Mouse (Mus musculus) heart, embryonic 13.5 days (tissue): ENCODE data around the gene Cask. TPM values are rescaled to one million over a fixed set of nuclear protein-coding genes. Genes with fewer than 3 reads are reported as not detected.

Experiments used
- ATAC-seq: fragments of 200-750 bp; cut with Nextera tagmentation; 2 replicates; pipeline ENCODE4 v1.8.0; 2017; ENCODE audit warnings: moderate TSS enrichment; ENCODE audit not compliant: insufficient number of reproducible peaks, low FRiP score, low TSS enrichment; ENCODE audit errors: extremely low read depth
- H3K27ac ChIP-seq: fragments of 300-500 bp; sonication (generic); replicated peaks from 2 replicates; pipeline ENCODE4 v1.5.1; 2015; ENCODE audit warnings: moderate library complexity, mild to moderate bottlenecking, inconsistent platforms
- H3K27me3 ChIP-seq: fragments of 300-500 bp; sonication (generic); replicated peaks from 2 replicates; pipeline ENCODE4 v1.6.1; 2015; ENCODE audit warnings: mild to moderate bottlenecking, inconsistent platforms
- H3K36me3 ChIP-seq: fragments of 300-500 bp; sonication (generic); 2 replicates; pipeline ENCODE4 v1.6.1; 2015; ENCODE audit warnings: mild to moderate bottlenecking, inconsistent platforms
- H3K4me1 ChIP-seq: fragments of 300-500 bp; sonication (generic); 2 replicates; pipeline ENCODE4 v1.6.1; 2015; ENCODE audit warnings: inconsistent platforms
- H3K4me2 ChIP-seq: fragments of 300-500 bp; sonication (generic); 2 replicates; pipeline ENCODE4 v1.6.1; 2015; ENCODE audit warnings: inconsistent platforms, mild to moderate bottlenecking, moderate library complexity
- H3K4me3 ChIP-seq: fragments of 300-500 bp; sonication (generic); 2 replicates; pipeline ENCODE4 v1.5.1; 2015; ENCODE audit warnings: moderate library complexity, mild to moderate bottlenecking, inconsistent platforms
- H3K9ac ChIP-seq: fragments of 300-500 bp; sonication (generic); 2 replicates; pipeline ENCODE4 v1.6.1; 2015; ENCODE audit warnings: inconsistent platforms, mild to moderate bottlenecking, moderate library complexity
- H3K9me3 ChIP-seq: fragments of 300-500 bp; sonication (generic); 2 replicates; pipeline ENCODE4 v1.6.1; 2016; ENCODE audit warnings: inconsistent platforms
- WGBS: fragments of 180-500 bp; shearing (Covaris S2); methylation state at CpG from one replicate; pipeline ENCODE4 v1.1.7; 2015; ENCODE audit warnings: mixed read lengths; 5-methylcytosine and 5-hydroxymethylcytosine counted together
- polyA plus RNA-seq: library from polyadenylated mRNA; unstranded; fragments of >200 nt; fragmentation: Nextera tagmentation; extraction: Ambion mirVana; gene quantifications from 2 replicates; pipeline ENCODE4 v1.2.1, GENCODE M21; 2015

Gene Cask
- polyA plus RNA-seq, 1 experiment from 2014 or later = 6.1 TPM

DNA sequence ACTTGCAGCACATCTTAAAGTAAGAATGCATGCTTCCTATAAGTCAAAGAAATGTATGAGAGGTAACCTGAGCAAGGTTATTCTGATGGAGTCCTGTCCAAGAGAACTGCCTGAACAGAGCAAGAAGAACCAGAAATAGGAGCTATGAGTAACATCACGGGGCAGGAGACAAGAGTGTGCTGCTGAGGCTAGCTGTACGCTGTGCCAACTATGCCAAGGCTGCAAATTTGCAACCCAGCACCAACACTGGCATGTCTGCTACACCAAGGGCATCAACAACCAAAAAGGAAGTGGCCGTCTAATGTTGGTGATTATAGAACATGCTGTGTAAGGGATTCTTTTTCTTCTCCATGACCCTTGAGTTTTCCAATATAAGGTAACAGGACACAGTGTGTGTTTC is 276.3 kb downstream of the Cask start:
- WGBS = 75% methylated on average over 3 of the region's 3 CpGs
- Histone ChIP-seq H3K4me3 (no peak overlapping the region), H3K9me3 (no peaks in the 10 kb centered on the region), H3K36me3 (peaks cover 4% of the 10 kb centered on the region; the same call in 1 of the 2 replicates), H3K27ac (no peak overlapping the region), H3K9ac (no peak overlapping the region), H3K4me2 (no peak overlapping the region), H3K27me3 (no peaks in the 10 kb centered on the region), H3K4me1 (no peaks in the 10 kb centered on the region)
- no peak for ATAC-seq

DNA sequence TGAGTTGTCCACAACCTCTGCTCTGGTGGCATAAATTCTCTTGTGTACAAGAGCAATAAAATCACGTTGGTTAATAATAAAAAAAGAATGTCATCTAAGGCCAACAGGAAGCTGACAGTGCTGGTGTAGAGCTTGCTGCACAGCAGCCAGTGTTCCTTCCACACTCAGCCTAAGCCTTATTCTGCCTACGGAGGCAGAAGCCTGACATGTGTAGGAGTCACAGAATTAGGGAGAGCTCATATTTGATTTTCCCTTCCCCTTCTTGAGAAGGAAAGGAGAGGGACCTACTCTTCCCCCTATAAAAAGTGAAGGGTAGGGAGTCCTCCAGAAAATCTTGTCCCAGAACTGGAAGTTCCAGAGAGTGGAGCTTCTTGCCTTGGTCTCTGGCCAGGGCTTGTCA is 276.9 kb downstream of the Cask start:
- no peak for ATAC-seq
- Histone ChIP-seq H3K27me3 (peaks cover under 1% of the 10 kb centered on the region; the same call in 1 of the 2 replicates), H3K9ac (no peak overlapping the region), H3K4me1 (no peaks in the 10 kb centered on the region), H3K9me3 (no peaks in the 10 kb centered on the region), H3K4me2 (no peak overlapping the region), H3K36me3 (peaks cover 4% of the 10 kb centered on the region; the same call in 1 of the 2 replicates), H3K27ac (no peak overlapping the region), H3K4me3 (no peak overlapping the region)
- 61% methylated on average over 2 of the region's 2 CpGs for WGBS

DNA sequence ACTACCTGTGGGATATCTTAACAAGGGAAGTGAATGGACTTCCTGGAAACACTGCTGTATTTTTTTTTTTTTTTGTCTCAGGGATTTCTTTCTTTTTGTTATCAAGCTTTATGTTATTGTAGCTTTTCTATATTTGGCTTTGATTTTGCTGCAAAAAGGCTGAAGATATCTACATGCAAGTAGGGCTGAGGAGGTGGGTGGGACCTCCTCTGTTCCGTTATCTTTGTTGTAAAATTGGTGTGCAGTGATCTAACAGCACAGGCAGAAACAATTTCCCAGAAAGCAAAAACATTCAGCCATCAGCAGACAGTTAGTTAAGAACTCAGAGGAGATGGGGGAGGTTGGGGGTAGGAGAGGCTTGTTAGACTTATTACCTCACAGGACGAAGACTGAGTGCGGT is 296.7 kb downstream of the Cask start:
- no peak overlapping the region for H3K4me2 ChIP-seq
- no peak for ATAC-seq
- 56% methylated on average over 3 of the region's 3 CpGs for WGBS
- no peaks in the 10 kb centered on the region for H3K4me1 ChIP-seq
- no peak overlapping the region for H3K4me3 ChIP-seq
- H3K9ac ChIP-seq = no peak overlapping the region
- H3K9me3 ChIP-seq = no peaks in the 10 kb centered on the region
- peaks cover 5% of the 10 kb centered on the region; the same call in 1 of the 2 replicates for H3K27me3 ChIP-seq
- H3K36me3 ChIP-seq = no peaks in the 10 kb centered on the region
- 0 out of 2 replicates have a peak overlapping the region, but pooled peaks have one; percentile 8 for H3K27ac ChIP-seq

DNA sequence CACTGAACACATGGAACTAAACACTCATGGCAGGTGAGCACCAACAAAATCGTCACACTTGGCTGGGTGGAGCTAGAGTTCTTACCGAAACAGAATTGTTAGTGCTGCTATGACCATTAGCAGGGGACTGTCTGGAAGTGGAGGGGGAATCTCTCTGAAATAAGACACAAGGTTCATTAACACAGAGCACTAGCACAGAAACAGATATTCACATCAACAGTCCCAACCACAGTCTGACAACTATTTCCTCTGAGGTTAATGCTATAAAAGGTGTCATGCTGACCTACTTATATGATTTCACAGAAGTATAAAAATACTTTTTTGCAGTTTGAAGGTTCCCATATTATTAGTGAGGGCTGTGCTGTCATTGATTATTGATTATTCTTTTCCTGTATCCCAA is 298.9 kb downstream of the Cask start:
- Histone ChIP-seq H3K9me3 (no peaks in the 10 kb centered on the region), H3K4me1 (no peaks in the 10 kb centered on the region), H3K4me2 (no peak overlapping the region), H3K27me3 (peaks cover 16% of the 10 kb centered on the region; the same call in 1 of the 2 replicates), H3K4me3 (no peak overlapping the region), H3K9ac (no peak overlapping the region), H3K27ac (no peak overlapping the region), H3K36me3 (no peaks in the 10 kb centered on the region)
- no peak for ATAC-seq
- 57% methylated on average over 2 of the region's 2 CpGs for WGBS

DNA sequence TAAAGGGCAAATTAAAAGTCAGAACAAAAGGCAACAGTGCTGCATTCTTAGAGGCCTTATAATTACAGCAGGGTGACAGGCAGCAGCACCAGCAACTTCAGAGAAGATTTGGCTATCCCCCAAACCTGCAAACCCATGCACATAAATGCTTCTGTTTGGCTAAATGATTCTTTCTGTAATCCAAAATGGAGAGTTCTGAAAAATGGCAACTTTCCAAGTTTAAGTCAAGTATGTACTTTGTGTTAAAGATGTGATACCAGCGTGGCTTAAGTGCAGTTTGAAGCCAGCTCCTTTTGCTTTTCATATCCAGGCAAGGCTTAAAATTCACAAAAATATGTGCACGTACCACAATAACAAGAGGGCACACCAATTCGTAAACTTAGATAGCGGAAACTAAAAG is 299.6 kb downstream of the Cask start:
- no peak overlapping the region for H3K27ac ChIP-seq
- ATAC-seq = no peak
- no peak overlapping the region for H3K4me3 ChIP-seq
- H3K9ac ChIP-seq = no peak overlapping the region
- H3K9me3 ChIP-seq = no peaks in the 10 kb centered on the region
- no peaks in the 10 kb centered on the region for H3K4me1 ChIP-seq
- 73% methylated on average over 4 of the region's 4 CpGs for WGBS
- peaks cover 23% of the 10 kb centered on the region for H3K27me3 ChIP-seq
- H3K36me3 ChIP-seq = no peaks in the 10 kb centered on the region
- no peak overlapping the region for H3K4me2 ChIP-seq

DNA sequence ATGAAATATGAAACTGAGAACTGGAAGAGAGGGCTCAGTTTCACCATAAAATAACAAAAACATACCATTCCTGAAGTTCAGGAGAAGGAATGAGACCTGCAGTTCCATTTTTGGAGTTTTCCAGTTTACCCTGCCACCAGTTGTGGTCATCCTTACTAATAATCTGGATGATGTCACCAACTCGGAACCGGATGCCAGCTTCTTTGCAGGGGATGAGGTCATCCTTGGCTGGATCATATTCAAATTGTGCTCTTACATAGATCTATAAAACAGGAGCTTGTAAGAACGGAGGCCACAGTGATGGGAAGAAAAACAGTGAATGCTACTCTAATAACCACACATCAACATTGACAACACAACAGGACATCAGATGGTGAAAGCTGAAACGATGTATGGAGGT is 302.1 kb downstream of the Cask start:
- Histone ChIP-seq H3K4me1 (no peaks in the 10 kb centered on the region), H3K9me3 (no peaks in the 10 kb centered on the region), H3K9ac (no peak overlapping the region), H3K27me3 (peaks cover 26% of the 10 kb centered on the region), H3K36me3 (peaks cover 1% of the 10 kb centered on the region; the same call in 1 of the 2 replicates), H3K4me3 (no peak overlapping the region), H3K4me2 (no peak overlapping the region), H3K27ac (no peak overlapping the region)
- WGBS = 61% methylated on average over 4 of the region's 4 CpGs
- ATAC-seq = no peak

DNA sequence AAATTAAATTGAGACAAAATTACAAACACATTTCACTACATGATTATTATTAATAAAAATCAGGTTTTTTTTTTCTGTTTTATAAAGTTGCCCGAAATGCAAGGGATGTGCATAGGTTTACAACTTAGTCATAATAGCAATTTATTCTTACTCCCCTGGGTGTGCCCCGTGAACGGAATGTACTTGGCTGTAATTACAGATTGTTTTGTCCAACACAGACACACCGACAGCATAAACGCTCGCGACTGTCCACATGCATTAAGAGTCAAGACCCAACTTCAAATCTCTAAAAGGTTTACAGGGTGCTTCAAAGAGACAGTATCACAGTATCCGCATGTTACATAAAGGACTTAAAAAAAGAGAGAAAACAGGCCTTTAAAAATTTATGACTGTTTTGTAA is 329.9 kb downstream of the Cask start:
- no peak overlapping the region for H3K4me3 ChIP-seq
- H3K27ac ChIP-seq = no peak overlapping the region
- peaks cover 8% of the 10 kb centered on the region; the same call in 1 of the 2 replicates for H3K36me3 ChIP-seq
- no peak overlapping the region for H3K4me2 ChIP-seq
- ATAC-seq = no peak
- H3K4me1 ChIP-seq = peaks cover 16% of the 10 kb centered on the region
- no peaks in the 10 kb centered on the region for H3K9me3 ChIP-seq
- no peak overlapping the region for H3K9ac ChIP-seq
- peaks cover 68% of the 10 kb centered on the region for H3K27me3 ChIP-seq
- 88% methylated on average over 8 of the region's 8 CpGs for WGBS

DNA sequence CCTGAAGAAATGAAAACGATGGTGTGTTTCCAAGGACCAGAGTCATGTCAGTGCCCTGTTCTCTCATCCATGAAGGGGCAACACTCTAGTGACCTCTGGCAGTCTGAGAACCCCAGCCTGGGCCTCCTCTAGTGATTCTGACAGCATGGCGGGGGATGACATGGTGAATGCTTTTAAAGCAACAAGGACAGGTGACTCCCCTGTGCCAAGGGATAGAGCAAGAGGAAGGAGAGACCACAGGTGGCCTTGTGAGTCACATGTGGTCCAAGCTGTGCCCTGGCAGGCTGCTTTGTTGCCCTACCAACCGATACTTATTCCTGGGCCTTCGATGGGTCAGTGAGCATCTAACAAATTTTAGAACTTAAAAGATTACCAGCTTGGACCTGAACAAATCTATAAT is 330.6 kb downstream of the Cask start:
- ATAC-seq = no peak
- peaks cover 16% of the 10 kb centered on the region for H3K4me1 ChIP-seq

DNA sequence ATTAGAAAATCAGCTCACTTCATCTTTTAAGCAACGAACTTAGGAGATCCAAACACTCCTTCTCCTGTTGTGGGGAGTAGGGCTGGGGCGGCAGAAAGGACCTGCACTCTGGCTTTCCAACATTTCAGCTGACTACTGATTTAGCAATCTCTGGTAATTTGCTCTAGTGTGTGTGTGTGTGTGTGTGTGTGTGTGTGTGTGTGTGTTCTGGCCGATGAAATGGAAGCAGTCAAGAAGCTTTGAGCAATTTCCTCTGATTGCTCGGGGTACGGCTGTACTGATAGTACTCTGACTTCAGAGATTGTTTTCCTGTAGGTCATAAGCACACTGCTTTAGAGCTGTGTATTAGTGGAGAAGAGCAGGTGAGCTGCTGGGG is 331.8 kb downstream of the Cask start:
- Histone ChIP-seq H3K9me3 (no peaks in the 10 kb centered on the region), H3K27ac (0 out of 2 replicates have a peak overlapping the region, but pooled peaks have one; percentile 32), H3K4me1 (peaks cover 16% of the 10 kb centered on the region), H3K36me3 (0 out of 2 replicates have a peak, but pooled peaks cover 4% of the 10 kb centered on the region), H3K4me2 (no peak overlapping the region), H3K9ac (no peak overlapping the region), H3K27me3 (peaks cover 68% of the 10 kb centered on the region), H3K4me3 (no peak overlapping the region)
- WGBS = 18% methylated on average over 5 of the region's 5 CpGs
- ATAC-seq = no peak

More for the DNA sequence above, 330.6 kb downstream of the Cask start:
- WGBS = 78% methylated on average over 4 of the region's 4 CpGs
- H3K27ac ChIP-seq = no peak overlapping the region
- no peak overlapping the region for H3K4me2 ChIP-seq
- H3K9ac ChIP-seq = no peak overlapping the region
- H3K9me3 ChIP-seq = no peaks in the 10 kb centered on the region
- H3K36me3 ChIP-seq = peaks cover 4% of the 10 kb centered on the region; the same call in 1 of the 2 replicates
- H3K4me3 ChIP-seq = no peak overlapping the region
- H3K27me3 ChIP-seq = peaks cover 67% of the 10 kb centered on the region

DNA sequence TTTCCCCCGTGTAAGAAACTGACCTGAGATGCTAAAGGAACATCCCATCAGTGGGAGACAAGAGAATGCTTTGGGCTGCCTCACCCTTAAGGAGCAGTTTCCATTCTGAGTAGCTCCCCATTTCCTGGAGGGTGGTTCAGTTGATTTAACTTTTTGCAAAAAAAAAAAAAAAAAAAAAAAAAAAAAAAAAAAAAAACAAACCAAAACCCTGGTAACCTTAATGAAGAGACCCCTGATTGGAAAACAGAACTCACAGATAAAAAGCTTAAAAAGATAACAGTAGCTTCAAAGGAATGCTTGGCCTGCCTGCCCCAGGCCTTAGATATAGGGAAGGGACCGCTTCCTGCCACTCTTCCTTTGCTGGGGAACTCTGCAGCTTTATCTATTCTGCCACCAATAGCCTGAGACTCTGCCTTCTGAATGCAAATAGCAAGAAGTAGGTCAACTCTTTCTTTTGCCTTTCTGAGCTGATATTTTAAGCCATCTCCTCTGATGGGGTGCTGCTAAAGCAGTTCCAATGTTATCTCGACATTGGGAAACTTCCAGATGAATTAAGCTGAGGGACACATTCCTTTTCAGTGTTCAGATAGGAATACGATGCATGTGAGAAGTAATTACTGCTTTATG is 332.3 kb downstream of the Cask start:
- 0 out of 2 replicates have a peak, but pooled peaks cover 4% of the 10 kb centered on the region for H3K36me3 ChIP-seq
- 0 out of 2 replicates have a peak overlapping the region, but pooled peaks have one; percentile 32 for H3K27ac ChIP-seq
- peaks cover 16% of the 10 kb centered on the region for H3K4me1 ChIP-seq
- no peaks in the 10 kb centered on the region for H3K9me3 ChIP-seq
- no peak for ATAC-seq
- H3K27me3 ChIP-seq = peaks cover 63% of the 10 kb centered on the region
- 30% methylated on average over 4 of the region's 4 CpGs for WGBS
- H3K9ac ChIP-seq = no peak overlapping the region
- no peak overlapping the region for H3K4me3 ChIP-seq
- no peak overlapping the region for H3K4me2 ChIP-seq

DNA sequence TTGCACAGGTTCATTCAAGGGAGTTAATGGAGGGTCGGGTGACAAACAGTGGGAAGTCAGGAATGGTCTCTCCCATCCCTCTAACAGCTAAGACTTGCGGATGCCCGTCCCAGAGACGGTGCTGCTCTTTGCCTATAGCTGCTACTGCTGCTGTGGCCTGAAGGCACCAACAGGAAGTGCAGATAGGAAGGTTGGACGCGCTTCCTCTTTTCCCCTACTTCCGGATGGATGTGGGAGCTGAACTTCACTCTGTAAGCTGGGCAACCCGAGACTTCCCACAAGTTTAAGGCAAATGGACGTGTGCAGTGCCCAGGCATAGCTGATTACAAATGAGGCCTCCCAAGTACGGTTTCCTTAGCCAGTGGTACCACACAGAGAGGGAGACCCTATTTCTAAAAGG is 333.1 kb downstream of the Cask start:
- WGBS = 66% methylated on average over 10 of the region's 10 CpGs
- peaks cover 16% of the 10 kb centered on the region for H3K4me1 ChIP-seq

DNA sequence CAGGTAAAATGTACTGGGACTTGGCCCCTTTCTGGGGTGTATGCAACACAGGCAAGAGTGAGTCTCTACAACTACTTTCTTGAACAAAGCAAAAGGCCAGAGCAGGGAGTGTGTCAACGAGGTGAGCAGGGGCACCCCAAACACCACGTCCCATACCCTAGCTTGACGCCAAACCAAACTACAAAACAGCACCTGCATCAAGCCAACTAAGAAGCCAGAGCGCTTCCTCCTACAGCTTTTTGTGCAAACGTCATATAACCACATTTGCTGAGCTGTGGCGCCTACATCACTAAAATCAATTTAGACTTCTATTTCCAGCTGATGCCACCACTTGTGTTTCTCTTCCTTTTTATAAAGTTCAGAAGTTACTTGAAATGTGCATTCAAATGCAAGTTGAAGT is 334.7 kb downstream of the Cask start:
- Histone ChIP-seq H3K4me1 (peaks cover 16% of the 10 kb centered on the region), H3K9ac (no peak overlapping the region), H3K27me3 (peaks cover 57% of the 10 kb centered on the region), H3K36me3 (no peaks in the 10 kb centered on the region), H3K27ac (no peak overlapping the region), H3K9me3 (no peaks in the 10 kb centered on the region), H3K4me2 (no peak overlapping the region), H3K4me3 (no peak overlapping the region)
- 86% methylated on average over 6 of the region's 6 CpGs for WGBS
- ATAC-seq = no peak

More for the DNA sequence above, 333.1 kb downstream of the Cask start:
- Histone ChIP-seq H3K9me3 (no peaks in the 10 kb centered on the region), H3K4me3 (no peak overlapping the region), H3K9ac (no peak overlapping the region), H3K27me3 (peaks cover 65% of the 10 kb centered on the region), H3K36me3 (0 out of 2 replicates have a peak, but pooled peaks cover 4% of the 10 kb centered on the region), H3K4me2 (no peak overlapping the region), H3K27ac (no peak overlapping the region)
- no peak for ATAC-seq
